Mouse (Mus musculus): Measurements from ENCODE around the gene Tcp1. TPM values are rescaled to one million over a fixed set of nuclear protein-coding genes. Genes with fewer than 3 reads are reported as not detected.
"Not testable (repeated sequence)": the region's sequence is repeated elsewhere in the genome, so short reads cannot be mapped to it uniquely, and the experiment has no call there.

The Tcp1 gene
- total RNA-seq, 1 experiment, result 519 TPM

GRCm38 (mm10) chr17:12956664-12957063 is 41.2 kb downstream of the Tcp1 start:
- in situ Hi-C loops (cut with MboI; ENCODE audit: low sequenced_read_pairs in 2 of 2, unreplicated experiment in 2 of 2), result no loop called here

GRCm38 (mm10) chr17:12959377-12959776 is 43.9 kb downstream of the Tcp1 start:
- in situ Hi-C loops (cut with MboI; ENCODE audit: low sequenced_read_pairs in 2 of 2, unreplicated experiment in 2 of 2), result not testable (repeated sequence)

More at GRCm38 (mm10) chr17:12956664-12957063, 41.2 kb downstream of the Tcp1 start:
- no peaks in the 10 kb centered on the region for H3K9me3 ChIP-seq (ENCODE audit: control insufficient read depth, insufficient read depth, low read depth, low read length)
- no peak overlapping the region for H3K4me3 ChIP-seq (ENCODE audit: insufficient read depth in 1 of 2, low read depth in 1 of 2, low read length in 2 of 2, poor library complexity in 1 of 2, severe bottlenecking in 1 of 2)
- H3K36me3 ChIP-seq (ENCODE audit: control insufficient read depth, insufficient read depth, low read length, poor library complexity, severe bottlenecking), result peaks cover 21% of the 10 kb centered on the region
- H3K27ac ChIP-seq (ENCODE audit: insufficient read depth, low read depth, low read length, poor library complexity, severe bottlenecking), result no peak overlapping the region
- TF ChIP-seq MAFK (IDR thresholded peaks at IDR 0.05; ENCODE audit: insufficient read depth, low read depth, low read length) (no peak), HCFC1 (IDR thresholded peaks at IDR 0.05; ENCODE audit: borderline replicate concordance, insufficient read depth, low read length) (no peak), ZNF384 (IDR thresholded peaks at IDR 0.05; ENCODE audit: low read depth, low read length) (no peak), CHD2 (IDR thresholded peaks at IDR 0.05; ENCODE audit: low read depth, low read length) (no peak), ZC3H11A (IDR thresholded peaks at IDR 0.05; ENCODE audit: borderline replicate concordance, low read depth, low read length) (no peak)
- DNase-seq (ENCODE audit: low read depth, low spot score), result no peak
- H3K9ac ChIP-seq (ENCODE audit: insufficient read depth, low read depth, low read length, poor library complexity, severe bottlenecking), result no peak overlapping the region
- H3K4me1 ChIP-seq (ENCODE audit: control insufficient read depth in 2 of 2, insufficient read depth in 2 of 2, low read length in 2 of 2, poor library complexity in 1 of 2), result peaks cover 0 to 4% of the 10 kb centered on the region in 2 experiments; a peak in 1 of 4 replicates

GRCm38 (mm10) chr17:12960331-12960873 is 44.9 kb downstream of the Tcp1 start, which contains the start of gene Acat2:
Gene Acat2 (minus strand): TSS chr17:12960747.
- Histone ChIP-seq H3K9me3 (ENCODE audit: control insufficient read depth, insufficient read depth, low read depth, low read length) (no peaks in the 10 kb centered on the region), H3K27ac (ENCODE audit: insufficient read depth, low read depth, low read length, poor library complexity, severe bottlenecking) (0 out of 2 replicates have a peak within 1 kb of the TSS, but pooled peaks have one; percentile 37), H3K9ac (ENCODE audit: insufficient read depth, low read depth, low read length, poor library complexity, severe bottlenecking) (peak within 1 kb of the TSS; percentile 82), H3K4me3 (ENCODE audit: insufficient read depth in 1 of 2, low read depth in 1 of 2, low read length in 2 of 2, poor library complexity in 1 of 2, severe bottlenecking in 1 of 2) (peak within 1 kb of the TSS; percentile 77 to 96), H3K4me1 (ENCODE audit: control insufficient read depth in 2 of 2, insufficient read depth in 2 of 2, low read length in 2 of 2, poor library complexity in 1 of 2) (peaks cover 0 to 4% of the 10 kb centered on the region in 2 experiments; a peak in 1 of 4 replicates), H3K36me3 (ENCODE audit: control insufficient read depth, insufficient read depth, low read length, poor library complexity, severe bottlenecking) (peaks cover 8% of the 10 kb centered on the region)
- TF ChIP-seq MAFK (IDR thresholded peaks at IDR 0.05; ENCODE audit: insufficient read depth, low read depth, low read length) (no peak), CHD2 (IDR thresholded peaks at IDR 0.05; ENCODE audit: low read depth, low read length) (0 out of 2 replicates have a peak, but pooled peaks have one; percentile 59), ZC3H11A (IDR thresholded peaks at IDR 0.05; ENCODE audit: borderline replicate concordance, low read depth, low read length) (no peak)
- in situ Hi-C loops (cut with MboI; ENCODE audit: low sequenced_read_pairs in 2 of 2, unreplicated experiment in 2 of 2), result no loop called here
- DNase-seq (ENCODE audit: low read depth, low spot score), result peak; percentile 86

More at GRCm38 (mm10) chr17:12959377-12959776, 43.9 kb downstream of the Tcp1 start:
- not testable (repeated sequence) for H3K27ac ChIP-seq (ENCODE audit: insufficient read depth, low read depth, low read length, poor library complexity, severe bottlenecking); H3K4me1 ChIP-seq (ENCODE audit: control insufficient read depth in 2 of 2, insufficient read depth in 2 of 2, low read length in 2 of 2, poor library complexity in 1 of 2); H3K4me3 ChIP-seq (ENCODE audit: insufficient read depth in 1 of 2, low read depth in 1 of 2, low read length in 2 of 2, poor library complexity in 1 of 2, severe bottlenecking in 1 of 2); H3K9ac ChIP-seq (ENCODE audit: insufficient read depth, low read depth, low read length, poor library complexity, severe bottlenecking); H3K9me3 ChIP-seq (ENCODE audit: control insufficient read depth, insufficient read depth, low read depth, low read length); H3K36me3 ChIP-seq (ENCODE audit: control insufficient read depth, insufficient read depth, low read length, poor library complexity, severe bottlenecking); DNase-seq (ENCODE audit: low read depth, low spot score)

GRCm38 (mm10) chr17:12963476-12963875 is 48.0 kb downstream of the Tcp1 start:
- Histone ChIP-seq H3K36me3 (ENCODE audit: control insufficient read depth, insufficient read depth, low read length, poor library complexity, severe bottlenecking) (peaks cover 13% of the 10 kb centered on the region), H3K4me1 (ENCODE audit: control insufficient read depth in 2 of 2, insufficient read depth in 2 of 2, low read length in 2 of 2, poor library complexity in 1 of 2) (peaks cover 0 to 4% of the 10 kb centered on the region in 2 experiments; a peak in 1 of 4 replicates), H3K27ac (ENCODE audit: insufficient read depth, low read depth, low read length, poor library complexity, severe bottlenecking) (no peak overlapping the region), H3K9me3 (ENCODE audit: control insufficient read depth, insufficient read depth, low read depth, low read length) (no peaks in the 10 kb centered on the region), H3K9ac (ENCODE audit: insufficient read depth, low read depth, low read length, poor library complexity, severe bottlenecking) (no peak overlapping the region), H3K4me3 (ENCODE audit: insufficient read depth in 1 of 2, low read depth in 1 of 2, low read length in 2 of 2, poor library complexity in 1 of 2, severe bottlenecking in 1 of 2) (no peak overlapping the region)
- in situ Hi-C loops (cut with MboI; ENCODE audit: low sequenced_read_pairs in 2 of 2, unreplicated experiment in 2 of 2), result no loop called here
- no peak for TF ChIP-seq MAFK (IDR thresholded peaks at IDR 0.05; ENCODE audit: insufficient read depth, low read depth, low read length)
- TF ChIP-seq ZC3H11A (IDR thresholded peaks at IDR 0.05; ENCODE audit: borderline replicate concordance, low read depth, low read length), result no peak
- no peak for TF ChIP-seq ZNF384 (IDR thresholded peaks at IDR 0.05; ENCODE audit: low read depth, low read length)
- no peak for TF ChIP-seq HCFC1 (IDR thresholded peaks at IDR 0.05; ENCODE audit: borderline replicate concordance, insufficient read depth, low read length)
- TF ChIP-seq CHD2 (IDR thresholded peaks at IDR 0.05; ENCODE audit: low read depth, low read length), result no peak
- no peak for DNase-seq (ENCODE audit: low read depth, low spot score)

DNA sequence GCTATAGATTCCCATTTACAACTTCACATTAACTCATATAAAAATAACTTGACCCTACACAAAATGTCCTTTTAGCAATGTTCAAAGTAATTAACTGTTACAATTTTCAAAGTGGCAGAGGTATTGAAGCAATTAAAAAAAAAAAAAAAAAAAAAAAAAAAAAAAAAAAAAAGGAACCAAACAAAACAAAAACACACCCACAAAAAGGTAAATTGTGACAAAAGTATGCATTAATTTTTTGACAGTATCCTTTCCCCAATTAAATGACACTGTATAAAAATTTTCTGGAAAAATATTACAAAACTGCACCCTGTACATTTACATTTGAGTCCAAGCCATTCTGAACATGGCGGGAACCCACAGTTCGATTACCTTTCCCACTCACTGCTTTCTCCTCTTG is 51.7 kb downstream of the Tcp1 start:
- in situ Hi-C loops (cut with MboI; ENCODE audit: low sequenced_read_pairs in 2 of 2, unreplicated experiment in 2 of 2), result no loop called here
- no peaks in the 10 kb centered on the region for H3K4me1 ChIP-seq (ENCODE audit: control insufficient read depth in 2 of 2, insufficient read depth in 2 of 2, low read length in 2 of 2, poor library complexity in 1 of 2)
- no peak overlapping the region for H3K4me3 ChIP-seq (ENCODE audit: insufficient read depth in 1 of 2, low read depth in 1 of 2, low read length in 2 of 2, poor library complexity in 1 of 2, severe bottlenecking in 1 of 2)
- H3K9ac ChIP-seq (ENCODE audit: insufficient read depth, low read depth, low read length, poor library complexity, severe bottlenecking), result no peak overlapping the region
- no peak for DNase-seq (ENCODE audit: low read depth, low spot score)
- no peak overlapping the region for H3K27ac ChIP-seq (ENCODE audit: insufficient read depth, low read depth, low read length, poor library complexity, severe bottlenecking)
- H3K9me3 ChIP-seq (ENCODE audit: control insufficient read depth, insufficient read depth, low read depth, low read length), result no peaks in the 10 kb centered on the region
- TF ChIP-seq ZNF384 (IDR thresholded peaks at IDR 0.05; ENCODE audit: low read depth, low read length) (peak; percentile 61; the same call in 1 of the 2 replicates), HCFC1 (IDR thresholded peaks at IDR 0.05; ENCODE audit: borderline replicate concordance, insufficient read depth, low read length) (no peak)
- peaks cover 17% of the 10 kb centered on the region for H3K36me3 ChIP-seq (ENCODE audit: control insufficient read depth, insufficient read depth, low read length, poor library complexity, severe bottlenecking)
